Mouse (Mus musculus): ENCODE results near the gene Trim67.

Trim67 gene

DNA sequence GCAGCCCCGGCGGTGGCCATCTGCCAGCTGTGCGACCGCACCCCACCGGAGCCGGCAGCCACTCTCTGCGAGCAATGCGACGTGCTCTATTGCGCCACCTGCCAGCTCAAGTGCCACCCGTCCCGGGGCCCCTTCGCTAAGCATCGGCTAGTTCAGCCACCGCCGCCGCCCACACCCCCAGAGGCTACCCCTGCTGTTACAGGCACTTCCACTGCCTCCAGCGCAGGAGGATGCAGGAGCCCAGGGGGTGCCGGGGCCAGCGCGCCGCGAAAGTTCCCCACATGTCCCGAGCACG is 1.5 kb downstream of the Trim67 start:
- DNase-seq (ENCODE audit: low read depth, low spot score): peak; percentile 29

DNA sequence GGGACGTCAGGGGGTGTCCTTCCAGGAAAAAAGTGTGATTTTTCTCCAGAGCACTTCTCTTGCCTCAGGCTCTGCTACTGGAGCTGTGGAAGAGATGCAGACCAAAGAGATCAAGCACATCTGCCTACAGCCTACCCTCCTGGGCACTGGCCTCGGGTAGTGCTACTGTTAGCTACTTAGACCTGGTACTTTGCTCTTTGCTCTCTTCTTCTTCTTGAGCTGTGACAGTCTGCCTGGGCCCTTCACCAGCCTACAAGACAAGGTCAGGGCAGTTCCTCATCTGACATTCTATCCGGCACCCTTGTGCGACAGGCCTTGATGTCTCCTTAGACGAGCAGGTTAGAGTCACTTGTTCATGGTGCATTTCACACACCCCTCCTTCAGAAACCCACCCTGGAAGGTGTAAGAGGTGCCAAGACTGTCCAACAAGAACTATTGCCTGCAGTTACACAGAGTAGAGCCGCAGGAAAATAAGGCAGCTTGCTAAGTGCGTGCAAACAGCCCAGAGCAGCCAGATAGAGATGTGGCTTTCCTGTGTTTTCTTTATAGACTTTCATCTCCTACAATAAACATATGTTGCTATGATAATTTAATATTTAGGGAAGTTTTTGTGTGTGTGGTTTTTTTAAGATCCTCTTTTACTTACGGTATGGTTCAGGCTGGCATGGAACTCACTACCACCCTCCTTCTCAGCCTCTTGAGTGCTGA is 3.0 kb downstream of the Trim67 start:
- no peak for DNase-seq (ENCODE audit: low read depth, low spot score)

GRCm38 (mm10) chr8:124800542-124800941 is 7.7 kb downstream of the Trim67 start:
- no peak for DNase-seq (ENCODE audit: low read depth, low spot score)

DNA sequence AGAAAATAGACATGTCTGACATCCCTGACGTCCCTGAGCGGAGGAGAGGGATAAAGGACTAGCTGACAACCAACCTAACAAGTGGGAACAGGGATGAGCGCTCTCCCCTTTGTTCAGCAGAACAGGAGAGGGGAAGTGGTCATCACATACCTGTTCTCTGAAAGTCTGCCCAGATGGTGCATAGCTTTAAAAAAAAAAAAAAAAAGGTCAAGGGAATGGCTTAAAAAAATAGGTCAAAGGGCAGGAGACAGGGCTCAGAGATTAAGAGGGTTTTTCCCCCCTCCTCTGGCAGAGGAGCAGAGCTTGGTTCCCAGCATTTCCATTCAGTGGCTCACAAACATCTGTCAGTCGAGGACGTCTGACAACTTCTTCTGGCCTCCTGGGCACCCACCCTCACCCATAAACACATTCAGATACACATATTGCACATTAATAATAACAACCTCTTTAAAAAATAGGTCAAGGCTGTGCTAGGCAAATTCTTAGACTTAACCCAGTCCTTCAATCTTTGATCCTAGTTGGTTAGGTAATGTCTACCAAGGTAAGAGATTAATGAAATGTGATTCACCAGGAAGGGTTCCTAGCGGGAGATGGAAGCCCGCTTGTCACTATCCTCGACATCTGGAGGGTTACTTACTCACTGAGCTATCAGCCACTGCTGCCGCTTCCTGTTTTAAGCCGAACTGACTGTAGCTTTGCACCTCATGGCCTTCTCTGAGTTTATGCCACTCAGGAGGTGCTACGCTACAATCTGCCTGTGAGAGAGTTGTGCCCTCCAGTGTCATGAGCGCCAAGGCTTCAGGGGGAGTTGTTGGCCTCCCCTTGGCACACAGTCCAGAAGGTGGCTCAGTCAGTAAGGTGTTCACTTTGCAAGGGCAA is 11.2 kb downstream of the Trim67 start:
- no peak for DNase-seq (ENCODE audit: low read depth, low spot score)

DNA sequence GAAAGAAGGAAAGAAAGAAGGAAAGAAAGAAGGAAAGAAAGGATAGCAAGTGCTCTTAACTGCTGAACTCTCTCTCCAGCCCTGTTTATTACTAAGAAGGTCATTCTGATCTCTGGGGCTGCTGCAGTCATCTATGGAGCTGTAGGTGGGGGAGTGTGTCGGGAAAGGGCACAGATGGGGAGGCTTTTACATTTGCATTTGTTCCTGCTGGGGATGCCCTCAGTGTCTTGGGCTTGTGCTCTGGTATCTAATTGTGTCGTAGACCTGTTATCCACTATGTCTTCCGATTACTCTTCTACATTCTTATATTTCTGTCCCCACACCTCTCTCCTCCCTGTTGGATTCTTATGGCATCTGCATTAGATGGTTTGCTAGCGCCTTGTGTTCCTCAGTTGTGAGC is 13.1 kb downstream of the Trim67 start:
- DNase-seq (ENCODE audit: low read depth, low spot score): no peak

GRCm38 (mm10) chr8:124809419-124809818 is 16.5 kb downstream of the Trim67 start:
- DNase-seq (ENCODE audit: low read depth, low spot score): no peak

DNA sequence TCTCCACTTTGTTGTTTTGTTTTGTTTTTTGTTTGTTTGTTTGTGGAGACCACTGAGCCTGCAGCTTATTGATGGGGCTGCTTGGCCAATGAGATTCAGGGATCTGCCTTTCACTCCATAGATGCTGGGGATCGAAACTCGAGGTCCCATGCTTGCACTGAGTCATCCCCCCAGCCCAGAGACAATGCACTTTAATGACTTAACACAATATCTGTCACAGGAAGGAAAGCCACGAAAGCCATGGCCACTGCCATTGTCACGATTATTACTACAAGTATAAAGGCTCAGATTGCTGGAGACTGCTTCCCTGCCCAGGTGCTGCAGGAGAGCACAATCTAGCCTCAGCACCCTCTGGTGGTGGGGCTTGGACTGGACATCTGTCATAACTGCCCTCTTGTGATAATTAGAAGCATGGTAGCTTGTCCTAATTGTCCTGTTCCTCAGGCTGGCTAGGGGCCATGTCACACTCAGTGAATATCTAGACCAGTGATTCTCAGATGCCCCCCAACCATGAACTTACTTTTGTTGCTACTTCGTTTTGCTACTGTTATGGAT is 17.2 kb downstream of the Trim67 start:
- no peak for DNase-seq (ENCODE audit: low read depth, low spot score)

- no peak for DNase-seq (ENCODE audit: low read depth, low spot score)
Observed at GRCm38 (mm10) chr8:124810689-124811394, 17.9 kb downstream of the Trim67 start.

DNA sequence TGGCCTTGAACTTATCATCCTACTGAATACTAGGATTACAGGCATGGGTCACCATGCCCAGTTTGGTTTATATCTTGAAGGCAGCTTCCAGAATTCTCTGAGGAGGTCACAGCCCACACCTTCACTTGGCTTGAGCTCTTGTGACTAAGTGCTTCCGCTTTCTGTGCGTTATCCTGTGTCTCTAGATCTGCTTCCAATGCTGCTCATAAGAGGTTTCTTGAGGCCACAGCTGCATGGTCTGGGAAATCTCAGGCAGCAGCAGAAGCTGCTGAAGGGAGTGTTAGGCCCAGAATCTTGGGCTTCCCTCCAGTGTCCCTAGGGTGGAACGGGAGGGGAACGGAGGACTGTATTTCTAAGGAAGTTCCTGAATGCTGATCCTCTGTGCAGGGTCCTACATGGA is 20.4 kb downstream of the Trim67 start:
- no peak for DNase-seq (ENCODE audit: low read depth, low spot score)

- DNase-seq (ENCODE audit: low read depth, low spot score): no peak
Observed at GRCm38 (mm10) chr8:124815870-124816269, 23.0 kb downstream of the Trim67 start.

GRCm38 (mm10) chr8:124816866-124817265 is 24.0 kb downstream of the Trim67 start:
- no peak for DNase-seq (ENCODE audit: low read depth, low spot score)

DNA sequence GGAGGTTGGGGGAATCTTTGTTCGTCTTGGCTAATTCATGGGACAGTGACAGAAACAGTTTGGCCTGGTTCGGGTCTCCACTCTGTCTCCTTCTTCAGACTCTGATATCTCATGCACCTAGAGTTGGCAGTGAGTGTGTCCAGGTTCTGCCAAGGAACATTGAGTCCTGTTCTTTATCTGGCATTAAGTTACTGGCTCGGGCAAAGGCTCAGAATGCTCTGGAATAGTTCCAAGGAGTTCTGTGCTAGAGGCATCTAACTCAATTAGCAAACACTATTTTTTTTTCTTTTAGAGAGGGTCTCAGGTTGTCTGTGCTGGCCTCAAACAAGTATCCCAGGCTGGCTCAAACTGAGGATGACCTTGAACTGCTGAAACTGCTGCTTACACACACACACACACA is 24.5 kb downstream of the Trim67 start:
- DNase-seq (ENCODE audit: low read depth, low spot score): no peak

GRCm38 (mm10) chr8:124819612-124820115 is 26.8 kb downstream of the Trim67 start:
- no peak for DNase-seq (ENCODE audit: low read depth, low spot score)

GRCm38 (mm10) chr8:124820125-124820524 is 27.2 kb downstream of the Trim67 start:
- DNase-seq (ENCODE audit: low read depth, low spot score): no peak

DNA sequence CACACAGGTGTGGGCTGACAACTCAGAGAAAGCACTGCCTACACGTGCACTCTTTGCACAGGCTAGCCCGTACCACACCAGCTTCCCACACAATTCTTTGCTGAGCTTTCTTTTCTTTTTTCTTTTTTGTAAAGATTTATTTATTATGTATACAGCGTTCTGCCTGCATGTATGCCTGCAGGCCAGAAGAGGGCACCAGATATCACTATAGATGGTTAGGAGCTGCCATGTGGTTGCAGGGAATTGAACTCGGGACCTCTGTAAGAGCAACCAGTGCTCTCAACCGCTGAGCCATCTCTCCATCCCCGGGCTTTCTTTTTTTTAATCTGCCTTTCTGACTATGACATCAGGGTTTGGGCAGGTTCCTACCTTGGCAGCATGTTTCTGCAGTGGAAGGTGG is 30.6 kb downstream of the Trim67 start:
- DNase-seq (ENCODE audit: low read depth, low spot score): no peak

GRCm38 (mm10) chr8:124826658-124827057 is 33.8 kb downstream of the Trim67 start:
- no peak for DNase-seq (ENCODE audit: low read depth, low spot score)

GRCm38 (mm10) chr8:124827387-124827786 is 34.5 kb downstream of the Trim67 start:
- DNase-seq (ENCODE audit: low read depth, low spot score): no peak

DNA sequence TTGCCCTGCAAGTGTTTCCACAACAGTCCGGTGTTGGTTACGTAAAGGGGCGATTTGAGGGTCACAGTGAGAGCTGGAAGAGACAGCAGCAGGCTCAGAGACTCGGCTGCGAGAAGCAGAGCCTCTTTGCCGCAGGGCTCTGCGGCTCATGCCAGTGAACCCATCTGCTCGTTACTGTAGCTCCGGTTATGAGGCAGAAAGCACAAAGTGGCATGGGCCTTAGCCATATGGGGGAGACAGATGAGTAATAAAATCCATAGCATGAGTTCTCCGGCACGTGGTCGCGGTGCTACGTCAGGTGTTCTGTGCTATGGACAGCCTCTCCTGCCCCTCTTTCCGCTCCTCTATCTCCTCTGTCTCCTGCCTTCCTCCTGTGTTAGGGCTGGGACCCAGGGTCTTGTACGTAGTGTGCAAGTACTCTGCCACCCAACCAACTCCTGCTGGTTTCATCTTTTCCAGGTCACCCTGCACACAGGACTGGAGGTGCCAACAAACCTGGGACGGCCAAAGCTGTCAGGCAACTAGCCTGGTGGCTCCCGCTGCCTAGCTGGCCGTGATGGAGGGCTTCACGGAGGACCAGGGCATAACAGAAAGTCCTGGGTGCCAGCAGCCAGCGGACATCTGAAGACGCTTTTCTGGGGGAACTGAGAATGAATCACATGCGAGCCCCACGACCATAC is 35.8 kb downstream of the Trim67 start:
- DNase-seq (ENCODE audit: low read depth, low spot score): no peak

- no peak for DNase-seq (ENCODE audit: low read depth, low spot score)
Observed at GRCm38 (mm10) chr8:124830050-124830449, 37.2 kb downstream of the Trim67 start.

GRCm38 (mm10) chr8:124831531-124831930 is 38.6 kb downstream of the Trim67 start:
- DNase-seq (ENCODE audit: low read depth, low spot score): no peak

DNA sequence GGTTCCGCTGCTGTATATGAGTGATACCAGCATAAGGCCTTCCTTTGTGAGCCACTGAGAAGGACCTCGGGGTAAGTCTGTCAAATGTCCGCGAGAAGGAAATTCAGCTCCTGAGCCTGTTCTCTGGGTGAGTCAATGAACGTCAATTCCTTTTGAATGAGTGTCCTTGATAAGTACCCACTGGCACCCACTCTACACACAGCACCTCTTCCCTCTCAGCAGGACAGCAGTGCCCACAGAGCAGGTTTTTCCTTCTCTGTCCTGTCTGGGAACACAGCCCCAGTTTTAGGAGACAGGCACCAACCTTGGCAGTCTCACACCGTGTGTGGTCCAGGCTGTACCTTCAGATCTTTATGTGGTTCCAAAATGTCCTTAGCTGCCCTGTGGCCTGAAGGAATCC is 39.0 kb downstream of the Trim67 start:
- no peak for DNase-seq (ENCODE audit: low read depth, low spot score)
